Mouse (Mus musculus) lung, adult 2 months (tissue): Measurements from ENCODE around the gene Olfr849.

Experiments used
- CTCF ChIP-seq: fragments of 200-500 bp; IDR thresholded peaks from 2 replicates; pipeline ENCODE4 v1.5.1; 2011; ENCODE audit warnings: mild to moderate bottlenecking, low read length, control low read depth; ENCODE audit not compliant: insufficient read depth
- POLR2A ChIP-seq: fragments of 200-500 bp; IDR thresholded peaks from 2 replicates; pipeline ENCODE4 v1.6.1; 2011; ENCODE audit warnings: low read depth, mild to moderate bottlenecking, control low read depth, low read length, borderline replicate concordance; ENCODE audit errors: extremely low read depth

GRCm38 (mm10) chr9:19478148-19478547 is 38.1 kb downstream of the Olfr849 start, which contains the start of gene Olfr850:
- TF ChIP-seq CTCF: no peak
- no peak for TF ChIP-seq POLR2A
